Mouse (Mus musculus): ENCODE measurements around the gene Adgrg6.

Adgrg6 gene

DNA sequence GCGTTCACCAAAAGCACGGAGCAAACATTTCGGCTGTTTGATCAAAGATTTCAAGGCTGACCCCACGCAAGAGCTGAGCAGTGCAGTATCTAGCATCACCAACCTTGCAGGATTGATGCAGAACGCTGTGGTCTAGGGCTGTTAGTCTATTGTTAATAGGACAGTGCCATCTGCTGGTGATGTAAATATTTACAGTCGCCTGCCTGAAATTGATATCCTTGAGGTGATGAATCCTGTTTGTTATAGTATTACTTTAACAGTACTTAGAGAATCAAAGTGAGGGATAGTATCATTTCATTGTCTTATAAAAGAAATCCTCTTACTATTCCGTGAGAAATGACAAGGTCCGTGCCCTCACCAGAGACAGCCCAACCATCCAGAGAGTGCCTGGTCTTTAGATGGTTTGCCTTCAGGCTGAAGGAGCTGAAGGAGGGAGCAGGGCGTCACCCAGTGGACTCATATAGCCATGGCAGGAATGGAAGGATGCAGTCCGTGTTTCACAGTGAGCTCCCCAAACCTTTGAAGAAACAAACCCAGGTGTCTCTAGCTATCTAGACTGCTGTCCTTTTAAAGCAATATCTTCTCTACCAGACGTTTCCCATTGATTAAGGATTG is 154.3 kb downstream of the Adgrg6 start:
- DNase-seq (ENCODE audit: low read depth) = peak; percentile 90

DNA sequence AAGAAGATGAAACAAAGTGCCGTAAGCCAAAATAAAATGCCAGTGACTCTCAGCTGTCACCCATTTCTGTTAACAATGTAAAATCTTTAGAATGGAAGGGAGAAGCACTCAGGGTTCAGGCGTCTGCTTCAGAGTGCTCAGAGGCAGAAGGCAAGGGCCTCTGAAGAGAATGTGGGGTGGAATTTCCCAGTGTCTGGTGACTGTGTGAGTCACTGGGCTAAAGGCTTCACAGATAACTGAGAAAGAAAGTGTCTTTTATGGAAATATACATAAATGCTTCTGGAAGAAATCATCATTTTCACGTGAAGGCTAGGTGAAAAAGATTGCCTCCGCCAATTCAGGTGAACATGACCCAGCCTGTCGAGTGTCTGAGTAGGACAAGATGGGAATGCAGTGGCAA is 159.9 kb downstream of the Adgrg6 start:
- peak; percentile 37 for DNase-seq (ENCODE audit: low read depth)

- no peak for DNase-seq (ENCODE audit: low read depth)
Measured at GRCm38 (mm10) chr10:14365065-14365589, 180.3 kb downstream of the Adgrg6 start.

DNA sequence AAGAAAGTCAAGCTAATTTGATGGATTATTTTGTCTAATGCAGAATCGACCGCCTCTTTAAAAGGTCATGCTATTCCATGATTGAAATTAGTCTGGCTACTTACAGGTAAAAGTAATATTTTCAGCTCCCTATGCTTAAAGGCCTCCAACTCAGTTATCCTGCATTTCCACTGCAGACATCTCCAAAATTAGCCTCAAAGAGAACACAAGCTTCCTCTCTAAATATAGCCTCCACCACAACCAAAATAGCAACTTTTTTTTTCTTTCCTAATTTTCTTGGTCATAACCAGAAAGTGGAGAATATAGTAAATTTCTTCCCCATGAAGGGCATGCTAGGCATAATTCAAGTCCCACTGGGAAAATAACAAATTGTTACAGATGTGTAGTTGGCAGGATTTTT is 182.2 kb downstream of the Adgrg6 start:
- no peak for DNase-seq (ENCODE audit: low read depth)

DNA sequence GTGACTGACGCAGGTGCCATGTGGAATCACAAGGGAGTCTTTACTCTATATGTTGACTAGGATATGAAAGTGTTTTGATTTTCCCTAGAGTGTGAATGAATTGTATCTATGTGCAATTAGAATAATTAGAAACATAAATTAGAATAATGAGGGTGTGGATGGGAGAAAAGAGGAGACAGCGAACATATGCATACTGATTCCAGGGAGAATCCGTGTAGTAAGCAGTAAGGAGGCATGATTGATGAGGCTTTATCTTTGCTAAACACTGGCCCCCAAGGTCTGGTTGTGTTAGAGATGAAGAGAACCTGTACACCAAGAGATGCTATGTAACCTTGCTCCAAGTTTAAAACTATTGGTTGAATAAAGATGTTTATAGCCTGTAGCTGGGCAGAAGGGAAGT is 187.2 kb downstream of the Adgrg6 start:
- no peak for DNase-seq (ENCODE audit: low read depth)

All from NIH3T3 (cell line).